Mouse (Mus musculus) E14TG2a.4 (cell line): ENCODE measurements around the gene Pde1c.

Experiments
- CTCF ChIP-seq: conservative IDR thresholded peaks from 2 replicates; pipeline ENCODE4 v1.5.1; 2014; ENCODE audit warnings: low read length
- NANOG ChIP-seq: IDR thresholded peaks from 2 replicates; pipeline ENCODE4 v1.6.1; 2014; ENCODE audit warnings: borderline replicate concordance, low read length, mixed read lengths
- POU5F1 ChIP-seq: IDR thresholded peaks from 2 replicates; pipeline ENCODE4 v1.6.1; 2014; ENCODE audit warnings: low read length, borderline replicate concordance

DNA sequence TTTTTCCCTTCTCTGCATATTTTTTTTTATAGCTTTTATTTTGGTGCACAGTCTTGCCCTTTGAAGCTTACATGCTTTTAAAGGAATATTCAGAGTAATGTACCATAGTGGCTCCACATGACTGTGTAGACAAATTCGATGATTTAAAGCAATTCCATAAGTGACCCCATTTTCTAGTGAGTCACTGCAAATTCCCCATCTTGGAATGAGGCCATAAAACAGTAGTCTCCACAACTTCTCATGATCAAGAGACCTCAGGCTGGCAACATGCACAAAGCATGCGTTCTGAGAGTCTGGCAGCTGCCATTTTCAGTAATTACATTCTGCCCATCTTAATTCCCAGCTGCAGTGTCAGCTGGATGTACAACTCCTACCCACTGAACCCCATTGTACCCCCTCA, 297.2 kb downstream of the Pde1c start:
- TF ChIP-seq CTCF (no peak), NANOG (no peak), POU5F1 (no peak)
